Mouse (Mus musculus) adipocyte (in vitro differentiated cells): Measurements from ENCODE around the gene Eml2.
A peak's percentile ranks its signal among the peaks of the same experiment; 100 is the strongest.

Experiments
- DNase-seq: peaks from one replicate; pipeline ENCODE4 v3.0.0-alpha.2; 2016; ENCODE audit warnings: low spot score

Gene Eml2

DNA sequence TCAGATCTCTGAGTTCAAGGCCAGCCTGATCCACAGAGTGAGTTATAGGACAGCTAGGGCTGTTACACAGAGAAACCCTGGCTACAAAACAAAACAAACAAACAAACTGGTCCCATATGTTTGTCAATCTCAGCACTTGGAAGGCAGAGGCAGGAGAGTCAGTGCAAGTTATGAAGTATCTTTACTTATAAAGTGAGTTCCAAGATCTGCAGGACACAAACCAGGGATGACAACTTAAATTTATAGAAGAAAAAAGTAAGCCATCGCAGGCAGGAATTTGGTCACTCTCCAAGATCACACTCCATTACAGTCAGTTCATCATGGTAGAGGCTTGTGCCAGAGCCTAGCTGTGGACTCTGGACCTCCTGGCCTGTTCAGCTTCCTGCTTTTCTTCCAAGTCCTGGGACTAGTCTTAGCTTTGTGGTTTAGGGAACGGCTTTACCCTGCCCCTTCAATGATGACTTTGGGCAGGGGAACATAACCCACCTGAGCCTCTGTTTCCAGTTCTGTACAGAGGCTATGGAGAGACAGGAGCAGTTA lies 53.9 kb downstream of the Eml2 start:
- DNase-seq, result no peak

DNA sequence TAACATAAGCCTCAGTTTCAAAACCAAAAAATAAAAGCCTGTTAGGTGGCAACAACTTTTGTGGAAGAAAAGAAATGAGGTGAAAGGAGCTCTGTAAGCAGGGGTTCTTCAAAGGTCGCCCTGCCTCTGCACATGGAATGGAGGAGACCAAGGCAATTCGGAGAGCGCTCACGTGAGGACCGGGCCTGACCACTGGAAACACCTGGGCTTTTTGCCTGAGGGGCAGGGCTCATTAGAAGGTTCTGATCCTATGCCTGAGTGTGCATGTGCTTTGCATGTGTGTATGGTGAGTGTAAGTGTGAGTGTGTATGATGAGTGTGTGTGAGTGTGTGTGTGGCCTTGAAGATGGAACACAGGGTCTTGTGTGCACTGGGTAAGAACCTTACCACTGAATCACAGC lies 54.7 kb downstream of the Eml2 start:
- DNase-seq, result no peak

DNA sequence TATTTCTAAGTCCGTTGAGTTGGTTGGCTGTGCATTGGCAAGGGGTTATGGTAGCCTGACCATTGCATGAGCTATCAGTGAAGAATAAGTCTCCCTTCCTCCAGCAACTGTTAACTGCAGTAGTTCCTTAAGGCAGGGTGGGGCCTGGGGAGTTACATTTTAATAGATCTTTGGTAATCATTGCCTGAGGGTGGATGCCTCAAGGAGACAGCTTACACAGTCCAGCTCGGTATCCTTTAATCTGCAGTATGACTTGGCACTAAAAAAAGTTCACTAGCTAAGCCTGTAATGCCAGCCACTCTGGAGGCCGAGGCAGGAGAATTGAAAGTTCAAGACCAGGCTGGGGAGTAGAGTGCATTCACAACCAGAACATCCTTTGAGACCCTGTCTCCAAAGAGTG lies 55.6 kb downstream of the Eml2 start:
- no peak for DNase-seq

DNA sequence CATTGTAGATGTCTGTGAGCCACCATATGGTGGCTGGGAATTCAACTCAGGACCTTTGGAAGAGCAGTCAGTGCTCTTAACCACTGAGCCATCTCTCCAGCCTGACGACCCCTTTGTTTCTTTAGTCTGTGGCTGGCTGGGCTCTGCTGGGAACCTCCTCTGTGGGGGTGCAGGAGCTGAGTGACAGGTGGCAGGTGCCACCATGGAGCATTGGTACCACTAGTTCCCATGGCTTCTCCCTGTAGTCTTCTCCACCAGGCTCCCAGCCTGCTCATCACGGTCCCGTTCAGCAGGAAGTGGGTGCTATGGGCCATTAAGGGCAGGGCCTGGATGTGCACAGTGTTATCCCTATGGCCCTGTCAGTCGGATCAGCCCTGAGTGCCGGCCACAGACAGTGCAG lies 58.4 kb downstream of the Eml2 start:
- DNase-seq, result no peak

DNA sequence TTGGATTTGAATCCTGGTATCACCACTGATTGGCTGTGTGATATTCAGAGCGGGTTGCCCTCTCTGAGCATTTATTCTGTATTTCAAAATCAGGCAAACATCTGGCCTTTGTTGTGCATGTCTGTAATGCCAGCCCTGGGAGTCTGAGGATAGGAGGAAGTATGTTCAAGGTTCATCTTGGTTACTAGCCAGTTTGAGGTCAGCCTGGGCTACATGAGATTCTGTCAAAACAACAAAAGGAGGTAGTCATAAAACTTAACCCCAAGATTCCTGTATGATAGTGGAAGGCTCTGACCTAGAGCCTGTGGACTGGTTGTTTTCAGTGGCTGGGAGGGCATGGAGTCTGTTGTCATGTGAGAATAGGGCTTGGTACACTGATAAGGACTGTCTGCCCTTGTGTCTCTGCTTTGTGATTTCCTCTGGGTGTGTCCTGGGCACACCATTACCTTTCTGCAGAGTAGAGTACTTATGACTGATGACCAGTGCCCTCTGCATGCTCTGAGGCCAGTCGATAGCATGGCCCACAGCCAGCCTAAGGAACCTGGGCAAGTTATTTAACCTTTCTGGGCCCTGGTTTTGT lies 59.0 kb downstream of the Eml2 start:
- DNase-seq, result no peak

DNA sequence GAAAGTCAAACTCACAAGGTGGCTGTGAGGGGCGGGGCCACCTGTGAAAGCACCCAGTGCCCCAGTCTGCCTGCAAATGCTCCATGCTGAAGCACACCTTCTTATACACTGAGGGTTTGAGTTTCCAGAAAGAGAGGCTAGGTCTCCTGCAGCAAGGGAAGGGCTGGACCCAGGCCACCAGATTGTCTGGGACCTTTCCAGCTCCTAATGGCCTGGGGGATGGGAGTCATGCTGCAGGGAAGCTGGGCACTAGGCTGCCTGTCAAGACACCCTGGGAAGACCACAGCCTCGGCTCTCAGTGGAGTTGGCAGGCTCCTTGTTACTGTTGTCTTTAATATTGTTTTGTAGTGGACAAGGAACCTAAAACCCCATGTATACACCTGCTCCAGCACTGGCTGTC lies 60.2 kb downstream of the Eml2 start:
- DNase-seq, result no peak

DNA sequence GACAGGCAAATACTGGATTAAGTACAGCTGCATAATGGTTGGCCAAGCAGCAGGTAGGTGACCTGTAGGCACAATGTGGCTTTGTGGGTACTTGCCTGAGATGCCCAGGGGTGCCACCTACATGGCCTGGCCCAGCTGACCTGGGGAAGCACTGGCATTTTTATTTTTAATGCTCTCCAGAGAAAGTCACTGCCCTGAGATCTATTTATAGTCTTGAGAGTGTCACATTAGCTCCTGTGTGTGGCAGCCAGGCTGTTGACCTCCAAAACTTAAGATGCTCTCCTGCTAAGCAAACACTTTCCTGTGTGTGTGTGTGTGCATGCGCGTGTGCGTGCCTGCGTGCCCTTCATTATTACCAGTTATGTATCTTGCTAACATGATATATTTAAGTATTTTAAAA lies 62.1 kb downstream of the Eml2 start:
- DNase-seq, result no peak

DNA sequence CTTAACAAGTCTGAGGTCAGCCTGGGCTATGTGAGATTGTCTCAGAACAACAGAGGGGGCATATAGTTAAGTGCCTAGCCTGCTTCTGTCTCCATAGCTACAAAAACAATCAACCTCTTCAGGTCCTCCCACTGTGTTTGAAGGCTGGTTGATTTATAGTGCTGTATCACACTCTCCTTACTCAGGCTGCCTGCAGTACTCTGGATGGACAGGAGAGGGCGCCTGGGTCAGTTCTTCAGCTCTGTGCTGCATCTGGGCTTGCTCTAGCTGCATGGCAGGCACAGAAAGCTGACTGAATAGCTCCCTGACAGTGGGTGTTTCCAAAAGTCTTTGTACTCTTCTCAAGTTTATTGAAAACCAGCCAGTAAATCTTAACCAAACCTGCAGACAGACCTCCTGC lies 63.2 kb downstream of the Eml2 start:
- DNase-seq, result peak; percentile 89

DNA sequence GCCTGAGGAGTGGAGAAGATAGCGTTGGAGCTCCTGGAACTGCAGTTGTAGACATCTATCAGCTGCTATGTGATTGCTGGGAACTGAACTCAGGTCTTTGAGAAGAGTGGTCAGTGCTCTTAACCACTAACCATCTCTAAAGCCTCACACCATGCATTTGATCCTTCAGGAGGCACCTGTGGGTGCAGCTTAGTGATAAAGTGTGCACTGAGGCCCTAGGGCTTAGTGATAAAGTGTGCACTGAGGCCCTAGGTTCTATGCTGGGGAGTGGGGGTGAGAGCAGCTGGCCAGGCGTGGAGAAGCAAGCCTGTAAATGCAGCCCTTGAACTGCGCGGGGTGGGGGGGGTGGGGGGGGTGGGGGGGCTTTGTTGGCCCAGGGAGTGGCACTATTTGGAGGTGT lies 63.8 kb downstream of the Eml2 start:
- DNase-seq, result no peak

DNA sequence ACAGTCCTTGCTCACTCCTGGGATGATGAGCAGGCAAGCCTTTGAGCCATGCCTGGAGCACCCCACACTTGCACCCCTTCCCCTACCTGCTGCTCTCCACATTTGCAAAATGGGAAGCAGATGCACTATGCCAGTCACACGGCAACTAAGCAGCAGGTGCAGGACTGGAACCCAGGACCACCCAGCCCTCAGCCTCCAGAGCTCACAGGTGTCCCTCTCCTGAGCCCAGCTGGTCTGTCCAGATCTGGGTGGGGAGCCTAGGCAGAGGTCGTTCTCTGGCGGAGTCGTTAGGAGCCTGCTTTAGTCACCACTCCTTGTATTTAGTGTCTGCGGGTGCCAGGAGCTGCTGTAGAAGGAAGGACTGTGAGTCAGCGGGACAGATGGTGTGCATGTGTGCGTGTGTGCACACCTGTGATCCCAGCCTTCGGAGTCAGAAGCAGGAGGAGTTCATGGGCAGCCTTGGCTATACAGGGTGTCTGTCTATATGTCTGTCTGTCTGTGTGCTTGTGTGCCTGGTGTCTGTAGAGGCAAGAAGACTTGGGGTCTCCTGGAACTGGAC lies 64.8 kb downstream of the Eml2 start:
- DNase-seq, result no peak

DNA sequence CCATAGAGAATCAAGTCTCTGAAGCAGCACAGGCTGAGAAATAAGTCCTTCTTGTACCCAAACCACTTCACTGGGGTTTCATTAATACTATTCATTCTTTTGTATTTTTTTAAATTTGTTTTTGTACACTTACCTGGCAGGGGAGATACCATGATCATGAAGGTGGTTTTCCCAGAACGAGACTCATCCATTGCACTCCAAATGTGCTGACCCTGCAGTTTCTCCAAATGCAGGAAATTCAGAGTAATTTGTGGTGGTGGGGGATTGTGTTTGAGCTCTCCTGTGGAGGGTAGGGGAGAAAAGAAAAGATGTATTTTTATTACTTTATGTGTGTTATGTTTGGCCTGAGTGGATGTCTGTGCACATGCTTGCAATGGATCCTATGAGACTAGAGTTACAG lies 65.8 kb downstream of the Eml2 start:
- no peak for DNase-seq

DNA sequence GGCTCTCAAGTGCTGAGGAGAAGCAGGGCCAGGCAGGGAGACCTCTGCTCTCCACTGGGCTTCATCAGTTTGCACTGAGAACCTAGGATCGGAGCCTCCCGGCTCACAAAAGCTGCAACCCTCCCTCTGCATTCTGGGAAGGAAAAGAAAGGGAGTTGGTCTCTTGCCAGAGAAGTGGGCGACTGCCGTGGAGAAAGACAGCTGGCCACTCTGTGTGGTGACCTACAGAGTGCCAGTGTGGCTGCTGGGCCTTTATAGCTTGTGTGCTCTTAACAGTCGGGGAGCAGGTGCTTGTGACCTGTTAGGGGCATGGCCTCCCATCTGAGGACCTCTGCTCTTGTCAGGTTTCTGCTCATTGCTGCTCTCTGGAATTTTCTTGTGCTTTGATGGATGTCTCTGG lies 67.6 kb downstream of the Eml2 start:
- DNase-seq, result no peak

DNA sequence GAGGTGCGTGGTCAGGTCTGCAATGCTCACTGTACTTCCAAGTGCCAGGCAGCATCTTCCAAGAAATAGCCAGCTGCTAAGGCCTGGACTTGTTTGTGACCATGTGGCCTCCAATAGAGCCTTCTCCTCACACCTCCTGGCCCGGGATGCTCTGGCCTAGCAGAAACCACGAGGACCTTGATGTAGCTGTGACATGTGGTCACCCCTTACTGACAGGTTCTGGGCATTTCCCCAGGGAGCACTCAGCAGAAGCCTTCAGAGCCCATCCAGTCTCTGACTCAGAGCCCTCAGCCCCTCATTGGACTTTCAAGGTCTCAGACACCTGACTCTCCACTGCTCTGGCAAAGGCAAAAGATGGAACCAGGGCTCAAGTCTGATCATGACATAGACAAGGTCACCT lies 68.9 kb downstream of the Eml2 start:
- DNase-seq, result no peak

DNA sequence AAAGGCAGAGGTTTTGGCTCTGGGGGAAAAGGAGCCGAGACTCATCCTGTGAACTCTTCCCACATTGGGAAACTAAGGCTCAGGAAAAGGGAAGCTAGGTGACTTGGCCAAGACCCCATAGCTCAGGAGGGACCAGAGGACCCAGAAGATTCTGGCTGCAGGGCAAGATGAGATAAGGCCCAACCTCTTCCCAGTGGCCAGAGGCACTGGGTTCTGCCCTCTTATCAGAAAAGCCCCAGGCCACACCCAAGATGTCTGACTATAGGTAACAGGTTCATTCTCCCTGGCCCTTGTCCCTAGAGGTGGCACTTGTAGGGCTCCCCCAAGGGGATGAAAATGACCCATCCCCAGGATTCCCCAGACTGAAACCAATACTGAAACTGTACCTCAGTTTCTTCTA lies 70.6 kb downstream of the Eml2 start:
- DNase-seq, result no peak

DNA sequence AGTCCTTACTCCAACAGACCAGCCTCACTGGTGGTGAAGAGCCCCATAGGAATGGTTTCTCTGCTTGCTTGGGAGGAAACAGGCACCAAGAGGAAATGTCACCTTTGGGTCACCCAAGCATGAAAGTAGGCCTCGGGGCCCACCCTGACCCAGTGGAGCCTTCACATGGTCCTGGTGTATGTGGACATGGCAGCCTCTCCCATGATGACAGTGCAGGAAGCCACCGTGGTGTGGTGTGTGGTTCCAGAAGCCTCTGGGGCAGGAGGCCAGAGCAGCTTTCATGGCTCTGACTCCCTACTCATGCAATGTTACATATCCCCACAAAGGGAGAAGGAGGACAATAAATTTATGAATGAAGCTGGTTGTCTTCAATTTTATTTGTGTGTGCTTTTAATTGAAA lies 71.3 kb downstream of the Eml2 start:
- DNase-seq, result no peak

DNA sequence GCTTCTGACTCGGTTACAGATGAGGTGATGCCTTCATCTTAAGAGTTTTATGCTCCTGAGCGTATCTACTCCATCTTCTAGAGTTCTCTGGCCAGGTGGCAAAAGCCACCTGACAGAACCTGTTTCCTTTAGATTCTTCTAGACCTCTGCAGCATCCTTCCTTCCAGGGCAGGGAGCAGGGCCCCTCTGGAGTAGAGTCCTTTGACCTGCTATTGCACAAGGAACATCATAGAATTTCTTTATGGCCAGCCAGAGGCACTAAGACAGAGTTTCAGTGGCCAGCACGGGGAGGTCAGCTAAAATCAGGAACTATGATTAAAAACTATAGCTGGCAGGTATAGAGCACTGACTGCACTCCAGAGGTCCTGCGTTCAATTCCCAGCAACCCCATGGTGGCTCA lies 75.9 kb downstream of the Eml2 start:
- DNase-seq, result no peak

DNA sequence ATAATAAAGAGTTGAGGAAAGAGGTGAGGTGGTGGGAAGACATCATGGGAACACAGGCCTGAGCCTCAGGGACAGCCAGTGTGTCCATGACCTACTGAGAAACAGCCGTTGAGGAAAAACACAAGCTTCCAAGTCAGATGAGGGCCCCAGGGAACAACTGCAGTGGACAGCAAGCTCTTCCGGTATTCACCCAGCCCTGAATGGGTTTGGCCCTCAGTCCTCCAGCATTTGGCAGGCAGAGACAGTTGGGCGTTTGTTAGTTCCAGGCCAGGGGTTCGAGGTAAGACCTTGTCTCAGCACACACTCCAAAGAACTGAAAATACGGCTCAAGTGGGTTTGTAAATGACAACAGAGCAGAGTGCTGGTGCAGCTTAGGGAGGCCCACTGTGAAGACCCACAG lies 77.2 kb downstream of the Eml2 start:
- peak; percentile 77 for DNase-seq

DNA sequence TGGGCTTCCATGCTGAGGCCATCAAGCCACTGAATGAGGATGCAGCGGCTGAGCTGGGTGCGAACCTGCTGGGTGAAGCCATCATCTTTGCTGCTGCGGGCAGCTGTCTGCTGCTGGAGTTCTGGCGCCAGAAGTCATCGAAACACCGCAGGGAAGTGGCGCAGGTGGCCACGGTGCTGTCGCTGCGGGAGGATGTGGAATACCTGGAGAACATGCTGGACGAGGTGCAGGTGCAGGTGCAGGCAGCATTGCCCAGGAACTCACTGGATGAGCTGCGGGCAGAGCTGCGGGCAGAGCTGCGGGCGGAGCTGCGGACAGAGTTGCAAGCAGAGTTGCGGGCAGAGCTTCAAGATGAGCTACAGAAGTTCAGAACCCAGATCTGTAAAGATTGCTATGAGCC lies 79.2 kb downstream of the Eml2 start:
- no peak for DNase-seq
